Mouse (Mus musculus): ENCODE measurements around the gene Omt2a. TPM values are rescaled to one million over a fixed set of nuclear protein-coding genes. Genes with fewer than 3 reads are reported as not detected.
"Not testable (repeated sequence)": the region's sequence is repeated elsewhere in the genome, so short reads cannot be mapped to it uniquely, and the experiment has no call there.

Omt2a gene
- polyA plus RNA-seq, 1 experiment from 2014 or later = not detected

DNA sequence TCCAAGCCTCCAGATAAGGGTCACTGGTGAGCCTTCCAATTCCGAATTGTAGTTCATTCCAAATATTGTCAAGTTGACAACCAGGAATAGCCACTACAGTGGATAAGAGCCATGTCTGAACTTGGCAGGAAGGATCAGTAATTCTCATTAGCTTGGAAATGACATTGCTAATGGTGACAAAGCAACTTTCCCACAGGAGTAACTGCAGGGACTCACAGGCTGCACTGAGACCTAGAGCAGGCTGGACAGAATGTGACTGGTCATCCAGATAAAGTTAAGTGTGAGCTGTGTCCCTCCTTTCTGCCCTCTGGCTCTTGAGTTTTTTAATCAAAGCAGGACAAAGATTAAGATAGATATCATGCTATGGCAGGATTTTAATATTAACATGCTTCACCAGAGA is 25.5 kb downstream of the Omt2a start:
- not testable (repeated sequence) for H3K27ac ChIP-seq (ENCODE audit: low read length); ATAC-seq (ENCODE audit: low read depth); H3K9me3 ChIP-seq (replicated peaks; ENCODE audit: control insufficient read depth, low read length); H3K9ac ChIP-seq (ENCODE audit: low read depth, low read length); H3K36me3 ChIP-seq (ENCODE audit: control insufficient read depth, insufficient read depth); H3K4me2 ChIP-seq (ENCODE audit: low read depth, low read length); H3K4me1 ChIP-seq (ENCODE audit: control insufficient read depth, low read depth, low read length); H3K4me3 ChIP-seq (ENCODE audit: low read depth, low read length); H3K27me3 ChIP-seq (ENCODE audit: control insufficient read depth, insufficient read depth, low read depth, low read length)
- WGBS (ENCODE audit: insufficient replicate concordance) = 57% methylated on average over 1 of the region's 1 CpGs

GRCm38 (mm10) chr9:78282002-78282711 is 32.4 kb downstream of the Omt2a start:
- WGBS (ENCODE audit: insufficient replicate concordance) = 66% methylated on average over 4 of the region's 4 CpGs

GRCm38 (mm10) chr9:78270945-78271344 is 43.7 kb downstream of the Omt2a start:
- not testable (repeated sequence) for H3K27ac ChIP-seq (ENCODE audit: low read length); H3K9me3 ChIP-seq (replicated peaks; ENCODE audit: control insufficient read depth, low read length); H3K4me2 ChIP-seq (ENCODE audit: low read depth, low read length); H3K4me1 ChIP-seq (ENCODE audit: control insufficient read depth, low read depth, low read length); H3K4me3 ChIP-seq (ENCODE audit: low read depth, low read length); H3K9ac ChIP-seq (ENCODE audit: low read depth, low read length); H3K36me3 ChIP-seq (ENCODE audit: control insufficient read depth, insufficient read depth); H3K27me3 ChIP-seq (ENCODE audit: control insufficient read depth, insufficient read depth, low read depth, low read length); ATAC-seq (ENCODE audit: low read depth)
- WGBS (ENCODE audit: insufficient replicate concordance) = 34% methylated on average over 3 of the region's 3 CpGs

More at GRCm38 (mm10) chr9:78282002-78282711, 32.4 kb downstream of the Omt2a start:
- not testable (repeated sequence) for H3K4me2 ChIP-seq (ENCODE audit: low read depth, low read length); H3K4me1 ChIP-seq (ENCODE audit: control insufficient read depth, low read depth, low read length); H3K27me3 ChIP-seq (ENCODE audit: control insufficient read depth, insufficient read depth, low read depth, low read length); H3K27ac ChIP-seq (ENCODE audit: low read length); H3K9me3 ChIP-seq (replicated peaks; ENCODE audit: control insufficient read depth, low read length); H3K36me3 ChIP-seq (ENCODE audit: control insufficient read depth, insufficient read depth); H3K9ac ChIP-seq (ENCODE audit: low read depth, low read length); H3K4me3 ChIP-seq (ENCODE audit: low read depth, low read length)
- peak; percentile 60 for ATAC-seq (ENCODE audit: low read depth)

Other genes with a start within 250 kb of the Omt2a start
- 65.3 and 66.2 TPM in 2 replicates for gene Fbxo9, start 205.7 kb downstream of the Omt2a start, polyA plus RNA-seq (2015; fragmentation: Nextera tagmentation; extraction: Ambion mirVana)
- 4.6 and 5.5 TPM in 2 replicates for gene Ick, start 205.6 kb downstream of the Omt2a start, polyA plus RNA-seq (2015; fragmentation: Nextera tagmentation; extraction: Ambion mirVana)
- gene Gsta4, start 132.0 kb downstream of the Omt2a start, polyA plus RNA-seq (2015; fragmentation: Nextera tagmentation; extraction: Ambion mirVana) = 41.1 and 44.1 TPM in 2 replicates
- 0.60 and 0.77 TPM in 2 replicates for gene Gsta1, start 84.1 kb downstream of the Omt2a start, polyA plus RNA-seq (2015; fragmentation: Nextera tagmentation; extraction: Ambion mirVana)
- gene Gm3776, start 57.7 kb downstream of the Omt2a start, polyA plus RNA-seq (2015; fragmentation: Nextera tagmentation; extraction: Ambion mirVana) = 0.26 and 1.2 TPM in 2 replicates
- gene Gm10639, start 24.9 kb downstream of the Omt2a start, polyA plus RNA-seq (2015; fragmentation: Nextera tagmentation; extraction: Ambion mirVana) = not detected in 2 replicates
- not detected in 2 replicates for gene Omt2b, start 12.8 kb upstream of the Omt2a start, polyA plus RNA-seq (2015; fragmentation: Nextera tagmentation; extraction: Ambion mirVana)
- 0.25 TPM in 1 of 2 replicates, not detected in the other for gene Gsta2, start 41.0 kb upstream of the Omt2a start, polyA plus RNA-seq (2015; fragmentation: Nextera tagmentation; extraction: Ambion mirVana)
- not detected in 2 replicates for gene Dppa5a, start 53.4 kb upstream of the Omt2a start, polyA plus RNA-seq (2015; fragmentation: Nextera tagmentation; extraction: Ambion mirVana)
- 0.06 TPM in 1 of 2 replicates, not detected in the other for gene Ooep, start 63.9 kb upstream of the Omt2a start, polyA plus RNA-seq (2015; fragmentation: Nextera tagmentation; extraction: Ambion mirVana)
- gene Ddx43, start 81.0 kb upstream of the Omt2a start, polyA plus RNA-seq (2015; fragmentation: Nextera tagmentation; extraction: Ambion mirVana) = not detected in 2 replicates
- gene Cgas, start 128.4 kb upstream of the Omt2a start, polyA plus RNA-seq (2015; fragmentation: Nextera tagmentation; extraction: Ambion mirVana) = 0.67 and 0.84 TPM in 2 replicates
- gene Mto1, start 133.4 kb upstream of the Omt2a start, polyA plus RNA-seq (2015; fragmentation: Nextera tagmentation; extraction: Ambion mirVana) = 16.9 and 17.9 TPM in 2 replicates
- gene Gm17324, start 134.0 kb upstream of the Omt2a start, polyA plus RNA-seq (2015; fragmentation: Nextera tagmentation; extraction: Ambion mirVana) = 0.24 and 0.42 TPM in 2 replicates
- gene Eef1a1, start 174.4 kb upstream of the Omt2a start, polyA plus RNA-seq (2015; fragmentation: Nextera tagmentation; extraction: Ambion mirVana) = 1,873 and 1,994 TPM in 2 replicates

Data from liver, embryonic 16.5 days (tissue).